Mouse (Mus musculus) kidney, postnatal 10 days (tissue): ENCODE data around the gene Baz2b.
"Not testable (repeated sequence)": the region's sequence is repeated elsewhere in the genome, so short reads cannot be mapped to it uniquely, and the experiment has no call there.

ENCODE experiments used
- DNase-seq: peaks from one replicate; pipeline ENCODE4 v3.0.0; 2021; ENCODE audit warnings: mixed read lengths

Baz2b gene

GRCm38 (mm10) chr2:60088785-60089527 is 120.7 kb downstream of the Baz2b start:
- no peak for DNase-seq

GRCm38 (mm10) chr2:60086197-60086903 is 123.3 kb downstream of the Baz2b start:
- no peak for DNase-seq

GRCm38 (mm10) chr2:60084823-60085222 is 124.8 kb downstream of the Baz2b start:
- no peak for DNase-seq

GRCm38 (mm10) chr2:60082984-60083636 is 126.5 kb downstream of the Baz2b start:
- DNase-seq = peak; percentile 67

GRCm38 (mm10) chr2:60082225-60082624 is 127.4 kb downstream of the Baz2b start:
- no peak for DNase-seq

- no peak for DNase-seq
Measured at GRCm38 (mm10) chr2:60080831-60081230, 128.8 kb downstream of the Baz2b start.

GRCm38 (mm10) chr2:60077631-60078030 is 132.0 kb downstream of the Baz2b start:
- no peak for DNase-seq

GRCm38 (mm10) chr2:60076800-60077199 is 132.8 kb downstream of the Baz2b start:
- no peak for DNase-seq

- DNase-seq = no peak
Measured at GRCm38 (mm10) chr2:60076025-60076424, 133.6 kb downstream of the Baz2b start.

- not testable (repeated sequence) for DNase-seq
Measured at GRCm38 (mm10) chr2:60073798-60074197, 135.8 kb downstream of the Baz2b start.

- DNase-seq = peak; percentile 35
Measured at GRCm38 (mm10) chr2:60071813-60072212, 137.8 kb downstream of the Baz2b start.

GRCm38 (mm10) chr2:60070938-60071337 is 138.7 kb downstream of the Baz2b start:
- no peak for DNase-seq

- no peak for DNase-seq
Measured at GRCm38 (mm10) chr2:60068468-60068867, 141.2 kb downstream of the Baz2b start.

GRCm38 (mm10) chr2:60065415-60065814 is 144.2 kb downstream of the Baz2b start:
- DNase-seq = no peak

- DNase-seq = no peak
Measured at GRCm38 (mm10) chr2:60060185-60060775, 149.4 kb downstream of the Baz2b start.

GRCm38 (mm10) chr2:60059300-60059699 is 150.3 kb downstream of the Baz2b start:
- DNase-seq = no peak

GRCm38 (mm10) chr2:60056043-60056442 is 153.6 kb downstream of the Baz2b start:
- DNase-seq = no peak

- no peak for DNase-seq
Measured at GRCm38 (mm10) chr2:60054808-60055535, 154.7 kb downstream of the Baz2b start.

- DNase-seq = no peak
Measured at GRCm38 (mm10) chr2:60053222-60054010, 156.2 kb downstream of the Baz2b start.

GRCm38 (mm10) chr2:60050667-60051460 is 158.8 kb downstream of the Baz2b start:
- DNase-seq = no peak

GRCm38 (mm10) chr2:60049889-60050288 is 159.8 kb downstream of the Baz2b start:
- DNase-seq = no peak
